Mouse (Mus musculus): ENCODE measurements around the gene Ptges3l.
"Not testable (repeated sequence)": the region's sequence is repeated elsewhere in the genome, so short reads cannot be mapped to it uniquely, and the experiment has no call there.

Gene Ptges3l

DNA sequence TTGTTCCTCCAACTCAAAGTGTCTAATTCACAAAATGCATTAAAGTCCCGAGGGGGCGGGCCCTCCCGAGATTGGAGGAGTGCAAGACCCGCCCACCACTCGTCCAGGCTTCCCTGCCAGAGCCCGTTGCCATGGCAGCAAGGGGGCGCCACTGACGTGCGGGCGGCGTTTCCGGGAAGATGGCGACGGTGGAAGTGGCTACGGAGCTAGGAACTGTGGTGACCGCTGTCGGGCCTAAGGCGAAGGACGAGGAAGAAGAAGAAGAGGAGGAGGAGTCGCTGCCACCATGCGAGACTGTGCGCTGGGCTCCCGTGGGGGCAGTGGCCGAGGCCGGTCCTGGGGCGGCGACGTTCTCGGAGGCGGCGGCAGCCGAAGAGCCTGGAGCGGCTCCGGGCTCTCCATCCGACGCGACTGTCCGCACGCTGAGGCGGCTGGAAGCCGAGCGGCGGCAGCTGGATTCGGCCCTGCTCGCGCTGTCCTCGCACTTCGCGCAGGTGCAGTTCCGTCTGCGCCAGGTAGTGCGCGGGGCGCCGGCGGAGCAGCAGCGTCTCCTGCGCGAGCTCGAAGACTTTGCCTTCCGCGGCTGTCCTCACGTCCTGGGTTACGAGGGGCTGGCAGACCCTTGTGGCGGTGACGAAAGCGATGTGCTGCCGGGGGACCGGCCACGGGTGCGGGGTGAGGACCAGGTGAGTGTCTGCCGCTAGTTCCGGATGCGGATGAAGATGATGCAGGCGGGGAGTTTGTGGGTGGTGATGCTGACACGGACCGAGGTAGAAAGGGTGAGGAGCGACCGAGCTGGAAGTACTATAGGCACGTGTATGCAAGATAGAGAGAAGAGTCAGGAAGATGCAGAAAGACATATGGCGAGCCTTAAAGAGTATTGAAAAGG, at the start of gene Ptges3l, which contains the start of gene Rundc1:
Gene Ptges3l, minus strand, starts transcription at position 409 of the 889 bp plus-strand sequence.
Gene Rundc1, plus strand, starts transcription at position 161 of the 889 bp plus-strand sequence.
- in situ Hi-C loops (cut with MboI, MseI): no loop called here

DNA sequence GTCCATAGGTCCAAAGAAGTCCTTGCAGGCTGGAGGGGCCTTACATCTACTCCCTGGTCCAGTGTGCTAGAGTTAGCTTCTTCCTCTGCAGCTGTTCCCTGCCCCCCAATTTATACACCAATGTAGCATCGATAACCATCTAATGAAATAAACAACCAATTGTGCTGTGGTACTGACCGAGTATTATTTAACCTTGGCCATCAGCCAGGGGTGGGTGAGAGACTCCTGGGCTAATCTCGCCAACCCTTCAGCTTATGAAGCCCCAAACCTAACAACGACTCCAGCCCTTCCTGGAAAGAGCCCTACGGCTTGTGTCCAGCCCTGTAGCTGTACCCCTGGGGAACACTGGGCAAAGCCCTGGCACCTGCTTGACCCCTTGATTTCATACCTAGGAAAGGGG, 49.2 kb upstream of the Ptges3l start:
- in situ Hi-C loops (cut with MboI, MseI): no loop called here

- in situ Hi-C loops (cut with MboI, MseI): not testable (repeated sequence)
Measured at GRCm38 (mm10) chr11:101473686-101474085, 48.6 kb upstream of the Ptges3l start.

GRCm38 (mm10) chr11:101472336-101472735, 47.2 kb upstream of the Ptges3l start:
- in situ Hi-C loops (cut with MboI, MseI): no loop called here

GRCm38 (mm10) chr11:101471926-101472325, 46.8 kb upstream of the Ptges3l start:
- in situ Hi-C loops (cut with MboI, MseI): no loop called here

GRCm38 (mm10) chr11:101470206-101470605, 45.1 kb upstream of the Ptges3l start:
- in situ Hi-C loops (cut with MboI, MseI): no loop called here

- in situ Hi-C loops (cut with MboI, MseI): no loop called here
Measured at GRCm38 (mm10) chr11:101469155-101469554, 44.0 kb upstream of the Ptges3l start.

DNA sequence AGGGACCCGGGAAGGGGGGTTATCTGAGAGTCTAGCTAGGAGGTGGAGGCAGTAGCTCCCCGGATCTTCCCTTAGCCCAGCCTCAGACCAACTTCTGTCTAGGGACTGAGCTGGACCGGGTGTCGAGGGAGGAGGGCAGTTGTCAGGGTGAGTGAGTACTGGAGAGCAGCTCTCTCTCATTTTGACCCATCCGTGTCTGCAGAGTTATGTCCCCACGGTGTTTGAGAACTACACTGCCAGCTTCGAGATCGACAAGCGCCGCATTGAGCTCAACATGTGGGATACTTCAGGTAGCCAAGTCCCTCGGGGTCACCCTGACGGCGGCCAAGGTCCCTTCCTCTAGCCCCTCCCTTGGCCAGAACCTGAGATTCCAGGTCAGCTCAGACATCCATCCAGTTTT, 43.6 kb upstream of the Ptges3l start:
- in situ Hi-C loops (cut with MboI, MseI): no loop called here

DNA sequence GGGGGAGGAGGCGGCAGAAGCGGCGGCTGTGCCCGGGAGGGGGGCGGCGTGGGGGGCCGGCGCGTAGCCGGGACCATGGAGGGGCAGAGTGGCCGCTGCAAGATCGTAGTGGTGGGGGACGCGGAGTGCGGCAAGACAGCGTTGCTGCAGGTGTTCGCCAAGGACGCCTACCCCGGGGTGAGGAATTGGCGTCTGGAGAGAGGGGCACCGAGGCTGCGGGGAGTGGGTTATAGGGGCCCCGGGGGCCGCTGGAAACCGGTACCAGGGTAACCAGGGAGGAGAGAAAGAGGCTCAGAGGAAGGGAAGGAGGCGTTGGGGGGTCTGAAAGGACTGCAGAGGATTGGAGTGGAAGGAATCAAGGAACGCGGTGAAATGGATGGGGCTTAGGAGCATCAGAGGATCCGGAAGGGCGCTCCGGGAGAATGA, 43.1 kb upstream of the Ptges3l start:
- in situ Hi-C loops (cut with MboI, MseI): no loop called here

- in situ Hi-C loops (cut with MboI, MseI): no loop called here
Measured at GRCm38 (mm10) chr11:101467477-101468262, 42.5 kb upstream of the Ptges3l start.

GRCm38 (mm10) chr11:101466552-101466950, 41.4 kb upstream of the Ptges3l start:
- in situ Hi-C loops (cut with MboI, MseI): not testable (repeated sequence)

GRCm38 (mm10) chr11:101465869-101466551, 40.9 kb upstream of the Ptges3l start, which contains the start of gene Vat1:
Vat1 (minus strand) TSS chr11:101466230.
- in situ Hi-C loops (cut with MboI, MseI): no loop called here

- in situ Hi-C loops (cut with MboI, MseI): no loop called here
Measured at GRCm38 (mm10) chr11:101465101-101465868, 40.2 kb upstream of the Ptges3l start.

DNA sequence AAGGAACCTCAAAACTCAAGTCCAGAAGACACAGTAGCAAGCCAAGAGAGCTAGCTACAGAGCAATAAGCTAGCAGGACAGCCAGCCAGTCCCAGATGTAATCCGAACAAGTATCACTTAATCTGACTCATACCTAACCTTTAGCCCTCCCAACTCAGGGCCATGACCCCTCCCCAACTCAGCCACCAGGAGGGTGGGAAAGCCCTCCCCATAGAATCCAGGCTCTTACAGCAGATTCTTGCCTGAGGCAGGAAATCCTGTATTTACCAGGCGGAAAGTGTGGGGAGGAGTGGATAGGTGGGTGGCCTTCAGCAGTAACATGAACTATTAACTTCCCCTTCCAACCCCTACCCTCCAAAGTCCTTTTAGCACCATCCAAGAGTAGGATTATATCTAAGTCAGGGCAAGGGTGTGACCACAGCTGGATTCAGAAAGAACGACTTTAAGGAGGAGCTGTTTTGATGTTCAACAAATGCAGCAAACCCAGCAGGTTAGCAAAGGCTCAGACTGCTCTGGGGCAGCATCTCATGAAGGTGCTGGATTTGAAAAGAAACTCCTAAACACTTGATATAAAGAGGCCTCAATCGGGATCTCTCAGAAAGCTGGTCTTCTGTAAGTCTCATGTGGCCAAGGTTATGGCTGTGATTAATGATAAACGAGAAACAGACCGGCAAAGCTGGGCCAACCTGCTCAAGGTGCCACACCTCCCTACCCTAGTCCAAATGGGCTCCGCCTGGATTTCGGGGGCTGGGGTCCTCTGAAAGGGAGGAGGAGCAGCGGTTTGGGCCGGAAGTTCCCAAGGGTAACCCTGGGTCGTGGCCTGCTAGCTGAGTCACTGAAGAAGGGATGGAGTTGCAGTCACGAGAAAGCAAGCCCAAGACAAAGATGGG, 39.3 kb upstream of the Ptges3l start, which contains the start of gene Rnd2:
Gene Rnd2, plus strand, starts transcription at position 789 of the 890 bp plus-strand sequence.
- in situ Hi-C loops (cut with MboI, MseI): no loop called here

DNA sequence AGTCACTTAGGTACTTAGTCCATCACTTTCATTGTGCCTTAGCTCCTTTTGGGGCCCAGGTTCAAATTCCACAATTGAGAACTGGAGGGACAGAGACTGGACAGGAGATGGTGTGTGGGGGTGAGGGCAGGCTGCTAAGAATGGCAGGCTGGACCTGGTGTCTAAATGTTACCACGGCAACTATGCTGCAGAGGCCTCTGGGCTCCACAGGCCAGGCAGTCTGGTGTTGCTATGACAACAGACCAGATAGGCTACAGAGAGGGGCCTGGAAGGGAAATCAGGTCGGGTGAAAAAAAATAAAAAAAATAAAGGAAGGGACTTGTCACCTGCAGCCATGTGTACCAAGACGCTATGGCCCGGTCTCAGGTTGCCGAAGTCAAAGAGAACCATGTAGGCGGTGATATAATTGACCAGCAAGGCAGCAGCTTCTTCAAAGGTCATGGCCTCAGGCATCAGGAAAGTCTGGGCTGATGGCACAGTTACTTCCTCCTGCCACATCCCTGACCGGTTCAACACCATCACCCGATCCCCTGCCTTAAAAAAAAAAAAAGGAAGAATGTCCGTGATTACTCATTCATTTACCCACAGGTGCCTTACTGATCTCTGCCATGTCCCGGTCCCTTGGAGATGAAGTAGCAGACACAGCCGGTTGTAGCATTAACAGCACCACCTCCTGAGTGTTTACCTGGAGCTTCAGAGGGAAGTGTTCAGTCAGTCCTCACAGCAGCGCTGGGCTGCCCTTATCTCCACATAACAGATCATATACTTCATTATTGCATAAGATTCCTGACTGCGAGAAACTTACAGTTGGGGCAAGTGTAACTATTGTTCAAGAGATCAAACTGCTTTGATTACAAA, 37.7 kb upstream of the Ptges3l start:
- in situ Hi-C loops (cut with MboI, MseI): no loop called here

DNA sequence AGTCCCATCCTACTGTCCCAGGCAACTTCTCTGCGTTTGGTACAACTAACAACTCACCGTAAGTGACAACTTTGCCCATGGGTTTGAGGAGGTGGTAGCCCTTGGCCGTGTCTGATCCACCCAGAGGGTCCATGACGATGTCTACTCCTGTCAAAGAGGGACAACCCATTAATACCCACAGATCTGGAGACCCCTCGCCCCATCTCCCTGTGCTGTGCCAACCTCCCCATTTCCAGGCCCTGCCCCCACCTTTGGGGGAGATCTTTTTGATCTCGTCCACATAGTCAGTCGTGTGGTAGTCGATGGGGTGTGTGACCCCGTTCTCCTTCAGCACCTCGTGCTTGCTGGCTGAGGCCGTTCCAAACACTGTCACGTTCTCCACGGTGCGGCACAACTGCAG, 37.0 kb upstream of the Ptges3l start:
- in situ Hi-C loops (cut with MboI, MseI): no loop called here

- in situ Hi-C loops (cut with MboI, MseI): no loop called here
Measured at GRCm38 (mm10) chr11:101460321-101460720, 35.2 kb upstream of the Ptges3l start.

DNA sequence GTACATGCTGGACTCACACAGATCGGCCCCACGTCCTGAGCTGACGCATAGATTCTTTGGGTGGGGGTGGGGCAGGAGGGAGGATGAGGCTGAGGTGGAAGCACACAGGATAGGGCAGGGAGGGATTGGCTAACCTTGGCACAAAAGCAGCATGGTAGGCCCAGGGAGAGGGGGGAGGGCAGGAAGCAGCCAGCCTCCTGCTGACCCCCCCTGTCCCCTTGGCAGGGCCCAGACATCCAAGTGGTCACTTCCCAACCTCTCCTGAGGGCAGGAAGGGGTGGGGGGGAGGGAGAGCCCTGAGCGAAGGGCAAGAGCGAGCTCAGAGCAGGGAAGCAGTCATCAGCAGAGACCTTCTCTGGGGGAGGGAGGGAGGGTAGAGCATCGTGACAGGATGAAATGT, 34.6 kb upstream of the Ptges3l start:
- in situ Hi-C loops (cut with MboI, MseI): no loop called here

DNA sequence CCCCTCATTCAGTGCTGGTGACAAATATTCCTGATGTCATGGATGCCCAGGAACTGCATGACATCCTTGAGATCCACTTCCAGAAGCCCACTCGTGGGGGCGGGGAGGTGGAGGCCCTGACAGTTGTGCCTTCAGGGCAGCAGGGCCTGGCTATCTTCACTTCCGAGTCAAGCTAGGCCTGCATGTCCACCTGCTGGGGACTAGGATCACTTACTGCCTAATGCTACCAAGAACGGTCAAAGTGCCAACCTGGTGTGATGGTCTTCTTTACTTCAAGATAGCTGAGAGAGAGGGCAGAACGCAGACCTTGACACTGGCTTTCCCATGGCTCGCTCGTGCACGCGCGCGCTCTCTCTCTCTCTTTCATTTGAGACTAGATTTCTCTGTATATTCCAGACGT, 33.1 kb upstream of the Ptges3l start:
- in situ Hi-C loops (cut with MboI, MseI): no loop called here
